Mouse (Mus musculus) heart, embryonic 10.5 days (tissue): ENCODE data around the gene Efcab5. TPM values are rescaled to one million over a fixed set of nuclear protein-coding genes. Genes with fewer than 3 reads are reported as not detected.
"Not testable (repeated sequence)": the region's sequence is repeated elsewhere in the genome, so short reads cannot be mapped to it uniquely, and the experiment has no call there.

Experiments
- DNase-seq: peaks from one replicate; pipeline ENCODE4 v3.0.0-alpha.2; 2017; ENCODE audit warnings: low spot score
- H3K27ac ChIP-seq: fragments of 300-500 bp; sonication (generic); 2 replicates; pipeline ENCODE4 v1.5.1; 2016; ENCODE audit warnings: mild to moderate bottlenecking
- H3K27me3 ChIP-seq: fragments of 300-500 bp; sonication (generic); 2 replicates; pipeline ENCODE4 v1.6.1; 2016; ENCODE audit warnings: mild to moderate bottlenecking; ENCODE audit not compliant: poor library complexity, insufficient read depth, severe bottlenecking
- H3K36me3 ChIP-seq: fragments of 300-500 bp; sonication (generic); 2 replicates; pipeline ENCODE4 v1.6.1; 2016; ENCODE audit warnings: mild to moderate bottlenecking, moderate library complexity
- H3K4me1 ChIP-seq: fragments of 300-500 bp; sonication (generic); 2 replicates; pipeline ENCODE4 v1.6.1; 2016; ENCODE audit warnings: mild to moderate bottlenecking
- H3K4me3 ChIP-seq: fragments of 300-500 bp; sonication (generic); 2 replicates; pipeline ENCODE4 v1.5.1; 2016; ENCODE audit warnings: mild to moderate bottlenecking, moderate library complexity
- H3K9me3 ChIP-seq: fragments of 300-500 bp; sonication (generic); 2 replicates; pipeline ENCODE4 v1.6.1; 2016; ENCODE audit warnings: mild to moderate bottlenecking, moderate library complexity
- WGBS: fragments of 180-500 bp; shearing (Covaris S2); methylation state at CpG from one replicate; pipeline ENCODE4 v1.1.7; 2016; 5-methylcytosine and 5-hydroxymethylcytosine counted together
- microRNA counts: library from miRNA; unstranded; fragments of <30 nt; microRNA quantifications from one replicate; lab custom pipeline; 2017
- microRNA-seq: library from miRNA; unstranded; fragments of <30 nt; microRNA quantifications from one replicate; pipeline ENCODE4, GENCODE M21; 2017
- polyA plus RNA-seq: library from polyadenylated mRNA; unstranded; fragments of >200 nt; fragmentation: Nextera tagmentation; extraction: Ambion mirVana; gene quantifications from 2 replicates; pipeline ENCODE4 v1.2.1, GENCODE M21; 2016

Gene Efcab5
- polyA plus RNA-seq, 1 experiment from 2014 or later, result 0.34 TPM

DNA sequence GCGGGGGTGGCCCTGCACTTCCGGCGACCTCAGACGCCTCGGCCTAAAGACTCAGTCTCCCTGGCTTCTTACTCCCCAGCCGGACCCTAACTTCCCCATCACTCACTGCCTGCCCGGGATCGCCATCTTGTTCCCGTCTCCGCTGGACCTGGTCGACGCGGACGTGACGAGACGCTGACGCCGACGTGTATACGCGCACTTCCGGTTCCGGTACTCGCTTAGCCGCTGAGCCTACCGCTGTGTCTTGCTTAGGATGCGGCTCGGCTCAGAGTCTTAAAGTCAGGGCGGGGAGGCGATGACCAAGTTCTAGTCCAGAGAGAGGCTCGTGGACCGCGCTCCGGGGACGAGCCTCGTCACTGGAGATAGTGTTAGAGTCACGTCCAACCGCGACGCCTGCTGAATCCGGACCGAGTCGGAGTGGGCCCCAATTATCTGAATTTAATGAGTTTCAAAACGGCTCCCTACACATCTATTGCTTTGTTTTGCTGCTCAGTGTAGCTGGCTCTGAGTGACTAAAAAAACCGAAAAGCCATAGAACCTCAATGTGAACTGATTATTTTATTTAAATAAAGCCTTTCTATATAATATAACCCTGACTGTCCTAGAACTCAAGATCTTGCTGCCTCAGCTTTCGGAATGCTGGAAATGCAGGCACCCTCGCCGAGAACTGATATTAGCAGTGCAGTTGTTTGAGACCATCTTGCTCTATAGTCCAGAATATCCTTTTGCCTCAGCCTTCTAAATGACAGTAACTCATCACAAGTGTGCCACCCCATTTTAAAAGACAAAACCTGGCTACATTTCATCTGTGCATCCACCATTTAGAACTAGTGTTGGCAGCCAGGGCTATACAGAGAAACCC is 110.3 kb downstream of the Efcab5 start, which contains the start of gene Nsrp1:
Gene Nsrp1, minus strand, starts transcription at position 163 of the 862 bp plus-strand sequence.
- peak within 1 kb of the TSS; percentile 96 for H3K27ac ChIP-seq
- DNase-seq, result peak; percentile 97
- H3K4me3 ChIP-seq, result peak within 1 kb of the TSS; percentile 91
- no peaks in the 10 kb centered on the region for H3K9me3 ChIP-seq
- 4% methylated on average over 48 of the region's 48 CpGs for WGBS
- H3K36me3 ChIP-seq, result peaks cover 28% of the 10 kb centered on the region
- H3K4me1 ChIP-seq, result 0 out of 2 replicates have a peak, but pooled peaks cover 3% of the 10 kb centered on the region
- peaks cover 17% of the 10 kb centered on the region; the same call in 1 of the 2 replicates for H3K27me3 ChIP-seq

DNA sequence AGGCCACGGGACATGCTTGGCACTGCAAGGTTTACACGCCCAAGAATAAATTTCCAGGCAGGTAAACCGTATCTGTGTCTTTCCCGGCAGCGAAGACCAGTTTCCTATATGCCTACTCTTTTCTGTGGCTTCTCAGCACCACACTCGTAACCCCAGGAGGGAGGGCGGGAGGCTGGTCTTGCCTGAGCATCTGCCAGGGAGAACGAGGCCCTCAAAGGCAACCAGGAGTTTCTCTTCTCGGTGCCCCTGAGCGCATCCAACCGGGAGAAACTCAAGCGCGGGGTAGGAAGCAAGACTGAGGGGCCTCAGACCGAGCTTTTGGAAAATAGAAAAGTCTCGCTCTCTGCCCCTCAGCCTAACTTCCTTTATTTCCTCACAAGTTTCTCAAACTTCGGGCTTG is 111.0 kb downstream of the Efcab5 start:
- no peak for DNase-seq

DNA sequence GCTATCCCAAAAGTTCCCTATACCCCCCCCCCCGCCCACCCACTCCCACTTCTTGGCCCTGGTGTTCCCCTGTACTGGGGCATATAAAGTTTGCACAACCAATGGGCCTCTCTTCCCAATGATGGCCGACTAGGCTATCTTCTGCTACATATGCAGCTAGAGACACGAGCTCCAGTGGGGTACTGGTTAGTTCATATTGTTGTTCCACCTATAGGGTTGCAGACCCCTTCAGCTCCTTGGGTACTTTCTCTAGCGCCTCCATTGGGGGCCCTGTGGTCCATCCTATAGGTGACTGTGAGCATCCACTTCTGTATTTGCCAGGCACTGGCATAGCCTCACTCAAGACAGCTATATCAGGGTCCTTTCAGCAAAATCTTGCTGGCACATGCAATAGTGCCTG is 111.4 kb downstream of the Efcab5 start:
- DNase-seq, H3K9me3 ChIP-seq, H3K4me1 ChIP-seq: not testable (repeated sequence)
- 63% methylated on average over 4 of the region's 4 CpGs for WGBS
- Histone ChIP-seq H3K36me3 (peaks cover 38% of the 10 kb centered on the region), H3K27ac (peak overlapping the region; percentile 96), H3K27me3 (peaks cover 11% of the 10 kb centered on the region; the same call in 1 of the 2 replicates), H3K4me3 (peak overlapping the region; percentile 91)

More for the DNA sequence above, 111.0 kb downstream of the Efcab5 start:
- peaks cover 35% of the 10 kb centered on the region for H3K36me3 ChIP-seq
- peak overlapping the region; percentile 91 for H3K4me3 ChIP-seq
- H3K9me3 ChIP-seq, result no peaks in the 10 kb centered on the region
- WGBS, result 2% methylated on average over 16 of the region's 16 CpGs
- H3K27me3 ChIP-seq, result peaks cover 16% of the 10 kb centered on the region; the same call in 1 of the 2 replicates
- 0 out of 2 replicates have a peak, but pooled peaks cover 3% of the 10 kb centered on the region for H3K4me1 ChIP-seq
- peak overlapping the region; percentile 96 for H3K27ac ChIP-seq

DNA sequence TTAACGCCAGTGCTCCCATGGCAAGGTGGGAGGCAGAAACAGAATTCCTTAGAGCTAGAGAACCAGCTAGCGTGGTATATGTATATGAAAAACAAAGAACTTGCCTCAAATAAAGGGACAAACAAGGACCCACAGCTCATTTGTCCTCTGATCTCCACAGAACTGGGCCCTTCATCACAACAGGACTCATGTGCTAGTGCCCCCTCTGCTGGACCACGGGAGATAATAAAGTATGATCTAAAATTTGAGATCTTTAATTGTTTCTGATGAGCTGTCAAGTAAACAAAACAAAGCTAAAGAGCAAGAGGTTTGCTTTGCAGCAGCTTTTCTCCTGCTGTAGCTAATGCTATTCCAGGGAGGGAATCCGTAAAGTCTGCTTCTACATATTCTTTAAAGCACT is 118.0 kb downstream of the Efcab5 start:
- no peak for DNase-seq
- Histone ChIP-seq H3K27me3 (no peaks in the 10 kb centered on the region), H3K4me3 (no peak overlapping the region), H3K27ac (no peak overlapping the region), H3K9me3 (no peaks in the 10 kb centered on the region), H3K4me1 (no peaks in the 10 kb centered on the region), H3K36me3 (peaks cover 52% of the 10 kb centered on the region)
- WGBS, result 78% methylated on average over 4 of the region's 4 CpGs

DNA sequence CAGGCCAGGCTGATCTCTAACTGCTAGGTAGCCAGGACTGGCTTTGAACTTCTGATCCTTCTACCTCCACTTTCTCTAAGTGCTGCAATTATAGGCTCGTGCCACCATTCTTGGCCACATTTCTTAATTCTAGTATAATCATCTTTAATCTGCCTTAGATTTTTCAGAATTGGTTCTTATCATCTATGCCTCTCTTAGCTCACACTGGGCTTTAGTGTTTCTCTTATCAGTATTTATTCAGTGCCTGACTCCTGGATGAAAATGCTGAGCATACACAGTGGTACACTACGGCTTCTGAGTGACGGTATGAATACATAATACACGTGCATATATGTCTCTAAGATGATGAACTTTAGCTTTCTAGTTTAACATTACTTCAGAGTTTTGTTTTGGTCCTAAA is 119.9 kb downstream of the Efcab5 start:
- 78% methylated on average over 4 of the region's 4 CpGs for WGBS
- Histone ChIP-seq H3K27me3 (no peaks in the 10 kb centered on the region), H3K4me3 (no peak overlapping the region), H3K4me1 (no peaks in the 10 kb centered on the region), H3K9me3 (no peaks in the 10 kb centered on the region), H3K27ac (no peak overlapping the region), H3K36me3 (peaks cover 35% of the 10 kb centered on the region)
- no peak for DNase-seq

DNA sequence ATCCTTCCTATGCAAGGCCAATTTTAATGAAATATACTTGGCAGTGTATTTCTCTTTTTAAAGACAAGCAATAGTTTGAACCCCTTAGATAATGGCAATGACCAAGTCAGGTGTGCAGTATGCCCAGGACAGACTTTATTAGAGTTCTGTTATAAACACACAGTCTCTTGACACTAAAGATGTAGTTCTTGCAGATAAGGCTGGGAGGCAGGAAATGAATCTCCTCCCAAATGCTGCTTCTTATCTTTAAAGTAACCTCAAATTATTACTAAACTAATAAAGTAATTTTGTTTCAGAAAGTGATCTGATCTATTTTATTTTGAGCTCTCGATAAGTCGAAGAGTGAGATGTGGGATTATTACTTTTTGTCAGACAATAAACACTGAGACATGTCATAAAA is 125.4 kb downstream of the Efcab5 start:
- Histone ChIP-seq H3K36me3 (peaks cover 9% of the 10 kb centered on the region; the same call in 1 of the 2 replicates), H3K27me3 (no peaks in the 10 kb centered on the region), H3K4me3 (no peak overlapping the region), H3K4me1 (no peaks in the 10 kb centered on the region), H3K27ac (no peak overlapping the region), H3K9me3 (no peaks in the 10 kb centered on the region)
- WGBS, result 93% methylated on average over 2 of the region's 2 CpGs
- no peak for DNase-seq

DNA sequence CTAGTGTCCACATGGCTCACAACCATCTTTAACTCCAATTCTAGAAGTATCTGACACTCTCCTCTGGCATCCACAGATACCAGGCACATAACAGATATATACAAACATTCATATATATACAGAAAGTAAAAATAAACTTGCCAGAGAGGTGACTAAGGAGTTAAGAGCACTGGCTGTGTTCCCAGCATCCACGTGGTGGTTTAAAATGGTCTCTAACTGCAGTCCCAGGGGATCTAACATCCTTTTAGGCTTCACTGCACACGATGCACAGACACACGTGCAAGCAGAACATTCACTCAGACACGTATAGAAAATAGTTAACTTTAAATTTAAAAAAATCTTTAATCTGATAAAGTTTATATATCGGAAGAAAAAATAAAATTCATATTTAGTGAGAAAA is 126.8 kb downstream of the Efcab5 start:
- H3K4me3 ChIP-seq, result no peak overlapping the region
- peaks cover 5% of the 10 kb centered on the region; the same call in 1 of the 2 replicates for H3K36me3 ChIP-seq
- DNase-seq, result no peak
- H3K27me3 ChIP-seq, result no peaks in the 10 kb centered on the region
- no peak overlapping the region for H3K27ac ChIP-seq
- no peaks in the 10 kb centered on the region for H3K4me1 ChIP-seq
- H3K9me3 ChIP-seq, result no peaks in the 10 kb centered on the region
- WGBS, result 76% methylated on average over 5 of the region's 5 CpGs

DNA sequence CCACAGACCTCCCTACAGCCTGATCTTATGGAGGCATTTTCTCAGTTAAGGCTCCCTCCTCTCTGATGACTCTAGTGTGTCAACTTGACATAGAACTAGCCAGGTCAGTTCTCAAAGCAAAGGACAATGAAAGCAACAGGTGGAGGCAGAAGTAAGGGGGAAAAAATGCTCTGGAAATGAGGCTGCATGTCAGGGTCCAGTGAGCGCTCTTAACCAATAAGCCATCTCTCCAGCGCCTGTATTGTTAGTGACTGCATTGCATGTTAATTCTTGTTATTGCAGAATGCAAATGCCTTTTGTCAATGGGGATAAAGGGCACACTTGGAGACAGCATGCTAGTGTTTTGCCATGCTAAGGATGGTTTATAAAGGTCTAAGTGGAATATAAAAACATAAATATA is 146.0 kb downstream of the Efcab5 start:
- H3K36me3 ChIP-seq, result peaks cover 30% of the 10 kb centered on the region
- WGBS, result 86% methylated on average over 2 of the region's 2 CpGs
- no peak overlapping the region for H3K4me3 ChIP-seq
- no peak overlapping the region for H3K27ac ChIP-seq
- no peaks in the 10 kb centered on the region for H3K9me3 ChIP-seq
- no peak for DNase-seq
- H3K27me3 ChIP-seq, result no peaks in the 10 kb centered on the region
- peaks cover 10% of the 10 kb centered on the region; the same call in 1 of the 2 replicates for H3K4me1 ChIP-seq

DNA sequence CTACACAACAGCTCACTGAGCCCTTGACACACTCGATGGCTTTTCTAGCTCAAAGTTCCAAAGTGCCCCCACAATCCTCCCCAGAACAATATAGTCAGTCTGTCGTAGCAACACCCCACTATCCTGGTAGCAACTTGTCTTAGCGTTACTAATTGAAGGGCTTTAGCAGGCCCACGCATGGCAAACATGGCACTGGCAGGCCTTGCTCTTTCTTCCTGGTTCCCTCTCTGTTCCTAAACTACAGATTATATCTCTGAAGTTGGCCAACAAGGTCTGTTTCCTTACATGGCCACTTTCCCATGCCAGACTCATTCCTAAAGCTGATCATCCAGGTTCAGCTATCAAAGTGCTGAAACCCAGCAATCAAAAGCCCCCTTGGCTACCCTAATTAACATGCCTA is 146.9 kb downstream of the Efcab5 start:
- no peak for DNase-seq
- Histone ChIP-seq H3K27me3 (no peaks in the 10 kb centered on the region), H3K9me3 (no peaks in the 10 kb centered on the region), H3K36me3 (peaks cover 22% of the 10 kb centered on the region), H3K4me1 (peaks cover 10% of the 10 kb centered on the region; the same call in 1 of the 2 replicates), H3K4me3 (no peak overlapping the region), H3K27ac (no peak overlapping the region)
- 90% methylated on average over 4 of the region's 4 CpGs for WGBS

MicroRNA genes within 50 kb of the gene (microRNA counts, 519-probe panel; counts per million panel counts)
- microRNA mmu-miR-423-3p (lab: Ali Mortazavi, UCI) (5,507 counts per million, percentile 49 among the panel's probes with 10 or more counts), microRNA mmu-miR-423-5p (lab: Ali Mortazavi, UCI) (3,956 counts per million, percentile 21 among the panel's probes with 10 or more counts)

Small RNA genes within 50 kb of the gene (microRNA-seq; reads per million reads assigned to microRNA genes)
- gene Mir423, result 7,835 reads per million, percentile 93 among the genes with 10 or more reads in this experiment

Other genes starting within 250 kb of the Efcab5 start
- gene Slc6a4, start 190.4 kb downstream of the Efcab5 start, polyA plus RNA-seq, result 0.83 and 2.3 TPM in 2 replicates
- 42.5 and 51.3 TPM in 2 replicates for gene Nsrp1, start 110.5 kb downstream of the Efcab5 start, polyA plus RNA-seq
- 15.0 and 25.2 TPM in 2 replicates for gene Ssh2, start 27.3 kb upstream of the Efcab5 start, polyA plus RNA-seq